Mouse (Mus musculus) midbrain, embryonic 10.5 days (tissue): ENCODE measurements around the gene St5. TPM values are rescaled to one million over a fixed set of nuclear protein-coding genes. Genes with fewer than 3 reads are reported as not detected.

ENCODE experiments used
- DNase-seq: peaks from one replicate; pipeline ENCODE4 v3.0.0-alpha.2; 2017; ENCODE audit warnings: low spot score
- H3K27ac ChIP-seq: fragments of 300-500 bp; sonication (generic); replicated peaks from 2 replicates; pipeline ENCODE4 v1.5.1; 2016; ENCODE audit warnings: mild to moderate bottlenecking
- H3K27me3 ChIP-seq: fragments of 300-500 bp; sonication (generic); 2 replicates; pipeline ENCODE4 v1.6.1; 2016; ENCODE audit warnings: low read depth, mild to moderate bottlenecking; ENCODE audit not compliant: poor library complexity, severe bottlenecking
- H3K36me3 ChIP-seq: fragments of 300-500 bp; sonication (generic); 2 replicates; pipeline ENCODE4 v1.6.1; 2016; ENCODE audit warnings: mild to moderate bottlenecking, moderate library complexity
- H3K4me1 ChIP-seq: fragments of 300-500 bp; sonication (generic); 2 replicates; pipeline ENCODE4 v1.6.1; 2016
- H3K4me3 ChIP-seq: fragments of 300-500 bp; sonication (generic); 2 replicates; pipeline ENCODE4 v1.5.1; 2016; ENCODE audit warnings: mild to moderate bottlenecking, moderate library complexity
- H3K9me3 ChIP-seq: fragments of 300-500 bp; sonication (generic); replicated peaks from 2 replicates; pipeline ENCODE4 v1.6.1; 2016; ENCODE audit warnings: mild to moderate bottlenecking
- WGBS: fragments of 180-500 bp; shearing (Covaris S2); methylation state at CpG from one replicate; pipeline ENCODE4 v1.1.7; 2016; 5-methylcytosine and 5-hydroxymethylcytosine counted together
- polyA plus RNA-seq: library from polyadenylated mRNA; unstranded; fragments of >200 nt; fragmentation: Nextera tagmentation; extraction: Ambion mirVana; gene quantifications from 2 replicates; pipeline ENCODE4 v1.2.1, GENCODE M21; 2016

St5 gene
- polyA plus RNA-seq: 36.3 and 42.2 TPM in 2 replicates

- Histone ChIP-seq H3K27ac (peak within 1 kb of the TSS; percentile 91), H3K4me1 (peaks cover 18% of the 10 kb centered on the region), H3K9me3 (no peaks in the 10 kb centered on the region; the same call in 1 of the 2 replicates), H3K36me3 (peaks cover 12% of the 10 kb centered on the region), H3K4me3 (peak within 1 kb of the TSS; percentile 79), H3K27me3 (peaks cover 12% of the 10 kb centered on the region)
- peak; percentile 97 for DNase-seq
- WGBS: under 1% methylated on average over 61 of the region's 61 CpGs
Observed at GRCm38 (mm10) chr7:109703190-109704015, at the start of gene St5, which contains the start of gene Akip1. St5 (minus strand) TSS chr7:109703605. Akip1 (plus strand) TSS chr7:109703690.

GRCm38 (mm10) chr7:109752008-109752925, 48.9 kb upstream of the St5 start, which contains the start of gene Tmem9b:
Tmem9b (minus strand) TSS chr7:109752875.
- peak within 1 kb of the TSS; percentile 95 for H3K4me3 ChIP-seq
- H3K9me3 ChIP-seq: no peaks in the 10 kb centered on the region
- peak; percentile 83 for DNase-seq
- H3K27ac ChIP-seq: peak within 1 kb of the TSS; percentile 94
- WGBS: under 1% methylated on average over 74 of the region's 74 CpGs
- H3K36me3 ChIP-seq: no peaks in the 10 kb centered on the region
- no peaks in the 10 kb centered on the region for H3K27me3 ChIP-seq
- H3K4me1 ChIP-seq: peaks cover 22% of the 10 kb centered on the region

- no peak for DNase-seq
- Histone ChIP-seq H3K4me3 (peak overlapping the region; percentile 95), H3K36me3 (0 out of 2 replicates have a peak, but pooled peaks cover 2% of the 10 kb centered on the region), H3K9me3 (no peaks in the 10 kb centered on the region), H3K4me1 (peaks cover 22% of the 10 kb centered on the region), H3K27ac (peak overlapping the region; percentile 94), H3K27me3 (no peaks in the 10 kb centered on the region)
- 3% methylated on average over 13 of the region's 13 CpGs for WGBS
Observed at GRCm38 (mm10) chr7:109751427-109752007, 48.1 kb upstream of the St5 start.

GRCm38 (mm10) chr7:109747747-109748146, 44.3 kb upstream of the St5 start:
- WGBS: 62% methylated on average over 1 of the region's 1 CpGs

GRCm38 (mm10) chr7:109741703-109742102, 38.3 kb upstream of the St5 start:
- H3K4me1 ChIP-seq: no peaks in the 10 kb centered on the region
- 91% methylated on average over 4 of the region's 4 CpGs for WGBS
- H3K27me3 ChIP-seq: no peaks in the 10 kb centered on the region

More at GRCm38 (mm10) chr7:109747747-109748146, 44.3 kb upstream of the St5 start:
- Histone ChIP-seq H3K27ac (no peak overlapping the region), H3K9me3 (no peaks in the 10 kb centered on the region), H3K36me3 (peaks cover 32% of the 10 kb centered on the region), H3K27me3 (no peaks in the 10 kb centered on the region), H3K4me3 (no peak overlapping the region), H3K4me1 (peaks cover 12% of the 10 kb centered on the region)
- DNase-seq: no peak

GRCm38 (mm10) chr7:109741060-109741459, 37.7 kb upstream of the St5 start:
- 78% methylated on average over 1 of the region's 1 CpGs for WGBS
- H3K36me3 ChIP-seq: peaks cover 55% of the 10 kb centered on the region
- no peak overlapping the region for H3K27ac ChIP-seq
- no peaks in the 10 kb centered on the region for H3K9me3 ChIP-seq
- no peaks in the 10 kb centered on the region for H3K27me3 ChIP-seq
- DNase-seq: no peak
- no peaks in the 10 kb centered on the region for H3K4me1 ChIP-seq
- no peak overlapping the region for H3K4me3 ChIP-seq

More at GRCm38 (mm10) chr7:109741703-109742102, 38.3 kb upstream of the St5 start:
- no peak overlapping the region for H3K27ac ChIP-seq
- peaks cover 52% of the 10 kb centered on the region for H3K36me3 ChIP-seq
- no peak for DNase-seq
- H3K9me3 ChIP-seq: no peaks in the 10 kb centered on the region
- no peak overlapping the region for H3K4me3 ChIP-seq

- H3K4me3 ChIP-seq: no peak overlapping the region
- no peaks in the 10 kb centered on the region for H3K9me3 ChIP-seq
- no peak for DNase-seq
- no peaks in the 10 kb centered on the region for H3K4me1 ChIP-seq
- 90% methylated on average over 5 of the region's 5 CpGs for WGBS
- H3K36me3 ChIP-seq: peaks cover 54% of the 10 kb centered on the region
- no peaks in the 10 kb centered on the region for H3K27me3 ChIP-seq
- no peak overlapping the region for H3K27ac ChIP-seq
Observed at GRCm38 (mm10) chr7:109739822-109740370, 36.5 kb upstream of the St5 start.

GRCm38 (mm10) chr7:109734806-109735205, 31.4 kb upstream of the St5 start:
- no peak overlapping the region for H3K4me3 ChIP-seq
- H3K27ac ChIP-seq: no peak overlapping the region
- no peak for DNase-seq
- 88% methylated on average over 4 of the region's 4 CpGs for WGBS
- H3K4me1 ChIP-seq: 0 out of 2 replicates have a peak, but pooled peaks cover 3% of the 10 kb centered on the region
- peaks cover 20% of the 10 kb centered on the region; the same call in 1 of the 2 replicates for H3K36me3 ChIP-seq
- no peaks in the 10 kb centered on the region for H3K9me3 ChIP-seq
- no peaks in the 10 kb centered on the region for H3K27me3 ChIP-seq

GRCm38 (mm10) chr7:109731626-109732025, 28.2 kb upstream of the St5 start, which contains the start of gene Ascl3:
Ascl3 (minus strand) TSS chr7:109731726.
- 91% methylated on average over 5 of the region's 5 CpGs for WGBS
- DNase-seq: no peak
- Histone ChIP-seq H3K36me3 (peaks cover 13% of the 10 kb centered on the region; the same call in 1 of the 2 replicates), H3K4me1 (0 out of 2 replicates have a peak, but pooled peaks cover 3% of the 10 kb centered on the region), H3K27ac (no peak within 1 kb of the TSS), H3K27me3 (no peaks in the 10 kb centered on the region), H3K4me3 (no peak within 1 kb of the TSS), H3K9me3 (no peaks in the 10 kb centered on the region)

GRCm38 (mm10) chr7:109723697-109724096, 20.3 kb upstream of the St5 start, which contains the start of gene BC051019:
BC051019 (minus strand) TSS chr7:109723850.
- WGBS: 95% methylated on average over 5 of the region's 5 CpGs
- no peaks in the 10 kb centered on the region for H3K9me3 ChIP-seq
- H3K4me1 ChIP-seq: no peaks in the 10 kb centered on the region
- no peak within 1 kb of the TSS for H3K27ac ChIP-seq
- H3K4me3 ChIP-seq: no peak within 1 kb of the TSS
- no peak for DNase-seq
- no peaks in the 10 kb centered on the region for H3K27me3 ChIP-seq
- no peaks in the 10 kb centered on the region for H3K36me3 ChIP-seq

- Histone ChIP-seq H3K36me3 (no peaks in the 10 kb centered on the region), H3K27ac (no peak overlapping the region), H3K4me3 (no peak overlapping the region), H3K4me1 (no peaks in the 10 kb centered on the region), H3K9me3 (no peaks in the 10 kb centered on the region), H3K27me3 (no peaks in the 10 kb centered on the region)
- DNase-seq: no peak
- WGBS: 92% methylated on average over 8 of the region's 8 CpGs
Observed at GRCm38 (mm10) chr7:109723114-109723513, 19.7 kb upstream of the St5 start.

- no peaks in the 10 kb centered on the region for H3K36me3 ChIP-seq
- no peak for DNase-seq
- H3K4me3 ChIP-seq: no peak overlapping the region
- no peaks in the 10 kb centered on the region for H3K4me1 ChIP-seq
- H3K9me3 ChIP-seq: no peaks in the 10 kb centered on the region
- no peaks in the 10 kb centered on the region for H3K27me3 ChIP-seq
- H3K27ac ChIP-seq: no peak overlapping the region
- 93% methylated on average over 2 of the region's 2 CpGs for WGBS
Observed at GRCm38 (mm10) chr7:109722618-109723017, 19.2 kb upstream of the St5 start.
